Mouse (Mus musculus) forebrain, embryonic 10.5 days (tissue): ENCODE results near the gene Rpl18a. TPM values are rescaled to one million over a fixed set of nuclear protein-coding genes. Genes with fewer than 3 reads are reported as not detected.

ENCODE experiments used
- microRNA counts: library from miRNA; unstranded; fragments of <30 nt; microRNA quantifications from one replicate; lab custom pipeline; 2017
- microRNA-seq: library from miRNA; unstranded; fragments of <30 nt; microRNA quantifications from one replicate; pipeline ENCODE4, GENCODE M21; 2017
- polyA plus RNA-seq: library from polyadenylated mRNA; unstranded; fragments of >200 nt; fragmentation: Nextera tagmentation; extraction: Ambion mirVana; gene quantifications from 2 replicates; pipeline ENCODE4 v1.2.1, GENCODE M21; 2016

Rpl18a gene
- polyA plus RNA-seq, 1 experiment from 2014 or later: 3,478 TPM

MicroRNA genes within 50 kb of the gene (microRNA counts, 519-probe panel; counts per million panel counts)
- 341 counts per million, percentile 65 among the panel's probes with 10 or more counts for microRNA mmu-miR-1969 (lab: Ali Mortazavi, UCI)

Small RNA genes within 50 kb of the gene (microRNA-seq; reads per million reads assigned to microRNA genes)
- gene Mir1969 (14.1 reads per million, percentile 25 among the genes with 10 or more reads in this experiment), gene Mir7067 (2.4 reads per million)

Other genes starting within 250 kb of the Rpl18a start
- 40.5 and 49.3 TPM in 2 replicates for gene Pgpep1, start 237.0 kb downstream of the Rpl18a start, polyA plus RNA-seq
- 336 and 339 TPM in 2 replicates for gene Lsm4, start 224.2 kb downstream of the Rpl18a start, polyA plus RNA-seq
- 49.6 and 50.9 TPM in 2 replicates for gene Jund, start 198.5 kb downstream of the Rpl18a start, polyA plus RNA-seq
- 0.02 TPM in 1 of 2 replicates, not detected in the other for gene Iqcn, start 194.0 kb downstream of the Rpl18a start, polyA plus RNA-seq
- not detected in 2 replicates for gene Gm3336, start 178.9 kb downstream of the Rpl18a start, polyA plus RNA-seq
- gene Pde4c, start 173.7 kb downstream of the Rpl18a start, polyA plus RNA-seq: 0.38 and 0.68 TPM in 2 replicates
- 10.5 and 12.2 TPM in 2 replicates for gene Rab3a, start 142.7 kb downstream of the Rpl18a start, polyA plus RNA-seq
- gene Mpv17l2, start 136.5 kb downstream of the Rpl18a start, polyA plus RNA-seq: 30.8 and 34.3 TPM in 2 replicates
- 67.1 and 69.2 TPM in 2 replicates for gene Pik3r2, start 120.7 kb downstream of the Rpl18a start, polyA plus RNA-seq
- gene Mast3, start 92.4 kb downstream of the Rpl18a start, polyA plus RNA-seq: 12.0 and 14.9 TPM in 2 replicates
- 0.12 TPM in 1 of 2 replicates, not detected in the other for gene Il12rb1, start 89.0 kb downstream of the Rpl18a start, polyA plus RNA-seq
- gene Arrdc2, start 57.7 kb downstream of the Rpl18a start, polyA plus RNA-seq: 4.8 and 5.7 TPM in 2 replicates
- gene Kcnn1, start 34.2 kb downstream of the Rpl18a start, polyA plus RNA-seq: 4.7 and 5.9 TPM in 2 replicates
- gene Ccdc124, start 23.5 kb downstream of the Rpl18a start, polyA plus RNA-seq: 184 and 186 TPM in 2 replicates
- 0.36 and 0.38 TPM in 2 replicates for gene Slc5a5, start 4.7 kb downstream of the Rpl18a start, polyA plus RNA-seq
- 69.1 and 69.3 TPM in 2 replicates for gene Map1s, start 8.5 kb upstream of the Rpl18a start, polyA plus RNA-seq